Mouse (Mus musculus): ENCODE measurements around the gene Map2k5. TPM values are rescaled to one million over a fixed set of nuclear protein-coding genes. Genes with fewer than 3 reads are reported as not detected.
A peak's percentile ranks its signal among the peaks of the same experiment; 100 is the strongest.

The Map2k5 gene
- polyA plus RNA-seq, 1 experiment from 2014 or later: 31.6 TPM

DNA sequence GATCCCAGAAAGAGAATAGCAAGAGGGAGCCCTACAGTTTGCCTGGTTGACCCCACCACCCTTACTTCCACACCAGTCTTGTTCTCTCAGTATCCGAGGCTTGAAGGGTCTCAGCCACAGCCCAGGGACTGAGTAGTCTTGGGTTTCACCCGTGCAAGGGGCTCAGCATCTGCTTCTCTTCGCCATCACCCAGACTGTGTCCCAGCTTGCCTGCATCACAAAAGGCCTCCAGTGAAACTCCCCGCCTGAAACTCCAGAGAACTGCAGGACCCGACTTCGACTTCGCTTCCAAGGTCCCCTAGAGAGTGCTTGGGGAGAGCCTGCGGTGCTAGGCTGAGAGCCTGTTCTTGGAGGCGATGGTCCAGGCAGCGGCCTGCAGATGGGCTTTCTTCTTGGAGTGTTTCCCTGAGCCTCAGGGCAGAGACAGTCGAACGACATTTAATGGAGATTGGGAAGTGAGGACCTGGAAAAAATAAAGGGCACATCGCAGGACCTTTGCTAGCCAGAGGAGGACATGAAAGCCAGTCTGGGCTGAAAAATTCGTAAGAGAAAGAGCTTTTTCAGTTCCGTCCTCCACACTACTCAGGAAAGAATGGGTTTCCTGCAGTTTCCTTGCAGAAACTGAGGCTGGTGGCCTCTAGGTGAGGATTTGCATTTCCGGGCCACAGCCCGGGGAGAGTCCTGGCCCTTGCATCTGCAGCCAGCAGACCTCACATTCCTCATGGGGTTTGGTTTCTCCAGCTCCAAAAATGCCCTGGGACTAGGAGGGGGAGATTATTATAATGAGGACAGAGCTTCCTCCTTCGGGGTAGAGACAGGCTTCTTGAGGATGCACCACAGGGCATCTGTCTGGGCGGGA, 240.7 kb downstream of the Map2k5 start:
- Histone ChIP-seq H3K9me3 (ENCODE audit: control insufficient read depth, low read depth, low read length) (no peaks in the 10 kb centered on the region), H3K4me3 (ENCODE audit: low read depth, low read length) (no peak overlapping the region), H3K4me1 (ENCODE audit: control insufficient read depth, insufficient read depth, low read length) (0 out of 2 replicates have a peak, but pooled peaks cover 5% of the 10 kb centered on the region), H3K36me3 (ENCODE audit: control insufficient read depth, insufficient read depth, low read length) (no peaks in the 10 kb centered on the region), H3K9ac (replicated peaks; ENCODE audit: low read depth, low read length) (no peak overlapping the region), H3K27me3 (ENCODE audit: control insufficient read depth, insufficient read depth, low read length) (peaks cover 65% of the 10 kb centered on the region), H3K4me2 (replicated peaks; ENCODE audit: low read depth, low read length) (no peak overlapping the region), H3K27ac (ENCODE audit: low read length) (no peak overlapping the region)
- no peak for ATAC-seq (ENCODE audit: insufficient number of reproducible peaks, insufficient read depth, low FRiP score, low read depth)
- 4% methylated on average over 19 of the region's 19 CpGs for WGBS

DNA sequence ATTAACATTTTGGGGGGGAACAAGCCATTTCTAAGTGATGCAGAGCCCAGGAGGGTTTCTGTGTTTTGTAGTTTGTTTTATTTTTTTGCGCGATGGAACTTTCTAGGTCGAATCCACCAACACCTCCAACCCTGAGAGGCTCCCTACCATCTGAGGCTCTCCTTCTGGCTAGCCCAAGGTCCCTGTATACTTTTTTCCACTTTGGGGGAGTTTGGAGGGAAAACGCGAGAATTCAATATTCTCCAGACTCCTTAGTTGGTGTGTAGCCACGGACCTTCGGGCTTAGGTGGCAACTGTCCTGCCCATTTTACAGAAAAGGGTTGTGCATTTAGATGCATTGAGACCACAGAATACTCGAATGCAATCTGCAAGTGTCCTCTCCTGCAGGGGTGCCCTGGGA, 241.5 kb downstream of the Map2k5 start:
- H3K27ac ChIP-seq (ENCODE audit: low read length): no peak overlapping the region
- peaks cover 57% of the 10 kb centered on the region for H3K27me3 ChIP-seq (ENCODE audit: control insufficient read depth, insufficient read depth, low read length)
- no peaks in the 10 kb centered on the region for H3K36me3 ChIP-seq (ENCODE audit: control insufficient read depth, insufficient read depth, low read length)
- H3K9me3 ChIP-seq (ENCODE audit: control insufficient read depth, low read depth, low read length): no peaks in the 10 kb centered on the region
- H3K4me1 ChIP-seq (ENCODE audit: control insufficient read depth, insufficient read depth, low read length): 0 out of 2 replicates have a peak, but pooled peaks cover 5% of the 10 kb centered on the region
- no peak overlapping the region for H3K4me3 ChIP-seq (ENCODE audit: low read depth, low read length)
- ATAC-seq (ENCODE audit: insufficient number of reproducible peaks, insufficient read depth, low FRiP score, low read depth): no peak
- WGBS: 4% methylated on average over 8 of the region's 8 CpGs
- no peak overlapping the region for H3K4me2 ChIP-seq (replicated peaks; ENCODE audit: low read depth, low read length)
- H3K9ac ChIP-seq (replicated peaks; ENCODE audit: low read depth, low read length): no peak overlapping the region

GRCm38 (mm10) chr9:63135801-63136200, 241.9 kb downstream of the Map2k5 start:
- Histone ChIP-seq H3K36me3 (ENCODE audit: control insufficient read depth, insufficient read depth, low read length) (no peaks in the 10 kb centered on the region), H3K27me3 (ENCODE audit: control insufficient read depth, insufficient read depth, low read length) (peaks cover 53% of the 10 kb centered on the region), H3K4me2 (replicated peaks; ENCODE audit: low read depth, low read length) (peak overlapping the region; percentile 30), H3K4me1 (ENCODE audit: control insufficient read depth, insufficient read depth, low read length) (0 out of 2 replicates have a peak, but pooled peaks cover 5% of the 10 kb centered on the region), H3K27ac (ENCODE audit: low read length) (no peak overlapping the region), H3K9ac (replicated peaks; ENCODE audit: low read depth, low read length) (no peak overlapping the region), H3K4me3 (ENCODE audit: low read depth, low read length) (0 out of 2 replicates have a peak overlapping the region, but pooled peaks have one; percentile 15), H3K9me3 (ENCODE audit: control insufficient read depth, low read depth, low read length) (no peaks in the 10 kb centered on the region)
- under 1% methylated on average over 16 of the region's 16 CpGs for WGBS
- ATAC-seq (ENCODE audit: insufficient number of reproducible peaks, insufficient read depth, low FRiP score, low read depth): no peak

GRCm38 (mm10) chr9:63135356-63135755, 242.3 kb downstream of the Map2k5 start:
- no peak for ATAC-seq (ENCODE audit: insufficient number of reproducible peaks, insufficient read depth, low FRiP score, low read depth)
- H3K9ac ChIP-seq (replicated peaks; ENCODE audit: low read depth, low read length): no peak overlapping the region
- WGBS: 4% methylated on average over 11 of the region's 11 CpGs
- no peak overlapping the region for H3K27ac ChIP-seq (ENCODE audit: low read length)
- peaks cover 51% of the 10 kb centered on the region for H3K27me3 ChIP-seq (ENCODE audit: control insufficient read depth, insufficient read depth, low read length)
- 0 out of 2 replicates have a peak, but pooled peaks cover 5% of the 10 kb centered on the region for H3K4me1 ChIP-seq (ENCODE audit: control insufficient read depth, insufficient read depth, low read length)
- no peaks in the 10 kb centered on the region for H3K9me3 ChIP-seq (ENCODE audit: control insufficient read depth, low read depth, low read length)
- H3K4me3 ChIP-seq (ENCODE audit: low read depth, low read length): 0 out of 2 replicates have a peak overlapping the region, but pooled peaks have one; percentile 15
- no peaks in the 10 kb centered on the region for H3K36me3 ChIP-seq (ENCODE audit: control insufficient read depth, insufficient read depth, low read length)
- peak overlapping the region; percentile 30 for H3K4me2 ChIP-seq (replicated peaks; ENCODE audit: low read depth, low read length)

DNA sequence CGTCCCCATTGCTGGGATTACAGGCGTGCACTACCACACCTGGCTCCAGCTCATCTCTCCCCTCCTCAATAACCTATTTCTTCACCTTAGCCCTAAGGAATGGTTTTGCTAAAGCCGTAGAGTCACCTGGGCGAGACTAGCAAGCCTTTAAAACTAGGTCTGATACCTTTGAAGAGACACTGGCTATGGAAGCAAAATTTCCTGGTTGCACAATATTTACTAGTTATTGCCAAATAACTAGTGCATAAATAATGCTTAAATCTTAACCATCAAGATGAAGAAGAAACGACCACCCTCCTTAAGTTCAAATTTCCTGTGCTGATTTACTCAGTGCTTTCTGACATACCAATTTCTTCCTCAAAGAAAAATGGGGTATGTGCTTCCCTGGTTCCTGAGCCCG, 244.0 kb downstream of the Map2k5 start:
- H3K4me1 ChIP-seq (ENCODE audit: control insufficient read depth, insufficient read depth, low read length): 0 out of 2 replicates have a peak, but pooled peaks cover 2% of the 10 kb centered on the region
- no peak overlapping the region for H3K27ac ChIP-seq (ENCODE audit: low read length)
- peaks cover 35% of the 10 kb centered on the region for H3K27me3 ChIP-seq (ENCODE audit: control insufficient read depth, insufficient read depth, low read length)
- 15% methylated on average over 6 of the region's 6 CpGs for WGBS
- no peaks in the 10 kb centered on the region for H3K9me3 ChIP-seq (ENCODE audit: control insufficient read depth, low read depth, low read length)
- ATAC-seq (ENCODE audit: insufficient number of reproducible peaks, insufficient read depth, low FRiP score, low read depth): no peak
- no peaks in the 10 kb centered on the region for H3K36me3 ChIP-seq (ENCODE audit: control insufficient read depth, insufficient read depth, low read length)
- peak overlapping the region; percentile 46 for H3K4me3 ChIP-seq (ENCODE audit: low read depth, low read length)
- H3K4me2 ChIP-seq (replicated peaks; ENCODE audit: low read depth, low read length): peak overlapping the region; percentile 61
- H3K9ac ChIP-seq (replicated peaks; ENCODE audit: low read depth, low read length): no peak overlapping the region

DNA sequence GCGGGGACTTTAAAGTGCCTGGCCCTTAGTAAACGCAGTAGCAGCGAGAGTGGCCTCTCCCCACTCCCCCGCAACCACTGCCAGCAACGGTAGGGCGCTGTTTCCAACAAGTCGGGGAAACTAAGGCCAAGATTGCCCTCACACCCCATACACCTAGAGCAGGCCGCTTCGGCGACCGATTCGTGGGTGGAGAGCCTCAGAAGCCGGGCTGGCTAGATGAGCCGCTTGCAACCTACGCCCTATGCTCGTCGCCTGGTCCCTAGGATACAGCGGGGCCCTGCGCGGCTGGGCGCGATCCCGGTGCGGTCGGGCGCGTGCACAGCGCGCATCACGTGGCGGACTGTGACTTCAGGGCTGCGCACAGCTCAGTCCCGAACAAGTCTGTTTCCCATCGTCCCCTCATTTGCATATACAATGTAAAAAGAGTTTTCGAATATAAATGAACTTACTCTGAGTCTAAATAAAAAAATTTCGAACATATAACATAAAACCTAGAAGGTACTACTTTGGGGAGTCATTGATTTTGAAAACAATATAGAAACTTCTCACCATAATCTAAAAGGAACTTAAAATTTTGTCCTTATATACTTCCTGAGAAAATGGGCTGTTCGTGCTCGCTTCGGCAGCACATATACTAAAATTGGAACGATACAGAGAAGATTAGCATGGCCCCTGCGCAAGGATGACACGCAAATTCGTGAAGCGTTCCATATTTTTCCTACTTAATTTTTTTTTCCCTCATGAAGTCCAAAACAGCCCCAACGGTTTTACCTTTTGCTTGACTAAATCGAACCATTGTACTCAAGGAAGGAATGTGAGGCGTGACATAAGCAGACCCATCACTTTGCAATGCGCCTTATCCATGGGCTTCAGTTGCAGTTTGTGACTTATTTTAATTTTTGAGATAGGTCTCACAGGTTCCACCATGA, 244.8 kb downstream of the Map2k5 start:
- H3K27ac ChIP-seq (ENCODE audit: low read length): no peak overlapping the region
- H3K36me3 ChIP-seq (ENCODE audit: control insufficient read depth, insufficient read depth, low read length): no peaks in the 10 kb centered on the region
- 1% methylated on average over 48 of the region's 48 CpGs for WGBS
- H3K4me3 ChIP-seq (ENCODE audit: low read depth, low read length): peak overlapping the region; percentile 46
- peak overlapping the region; percentile 49 for H3K9ac ChIP-seq (replicated peaks; ENCODE audit: low read depth, low read length)
- H3K4me2 ChIP-seq (replicated peaks; ENCODE audit: low read depth, low read length): peak overlapping the region; percentile 61
- H3K27me3 ChIP-seq (ENCODE audit: control insufficient read depth, insufficient read depth, low read length): peaks cover 28% of the 10 kb centered on the region
- peak; percentile 98 for ATAC-seq (ENCODE audit: insufficient number of reproducible peaks, insufficient read depth, low FRiP score, low read depth)
- H3K9me3 ChIP-seq (ENCODE audit: control insufficient read depth, low read depth, low read length): no peaks in the 10 kb centered on the region
- H3K4me1 ChIP-seq (ENCODE audit: control insufficient read depth, insufficient read depth, low read length): no peaks in the 10 kb centered on the region

GRCm38 (mm10) chr9:63131957-63132602, 245.6 kb downstream of the Map2k5 start:
- Histone ChIP-seq H3K27ac (ENCODE audit: low read length) (no peak overlapping the region), H3K27me3 (ENCODE audit: control insufficient read depth, insufficient read depth, low read length) (peaks cover 20% of the 10 kb centered on the region), H3K9me3 (ENCODE audit: control insufficient read depth, low read depth, low read length) (no peaks in the 10 kb centered on the region), H3K4me2 (replicated peaks; ENCODE audit: low read depth, low read length) (peak overlapping the region; percentile 60), H3K4me3 (ENCODE audit: low read depth, low read length) (peak overlapping the region; percentile 46), H3K9ac (replicated peaks; ENCODE audit: low read depth, low read length) (peak overlapping the region; percentile 49), H3K4me1 (ENCODE audit: control insufficient read depth, insufficient read depth, low read length) (no peaks in the 10 kb centered on the region), H3K36me3 (ENCODE audit: control insufficient read depth, insufficient read depth, low read length) (no peaks in the 10 kb centered on the region)
- 5% methylated on average over 28 of the region's 28 CpGs for WGBS
- ATAC-seq (ENCODE audit: insufficient number of reproducible peaks, insufficient read depth, low FRiP score, low read depth): no peak

DNA sequence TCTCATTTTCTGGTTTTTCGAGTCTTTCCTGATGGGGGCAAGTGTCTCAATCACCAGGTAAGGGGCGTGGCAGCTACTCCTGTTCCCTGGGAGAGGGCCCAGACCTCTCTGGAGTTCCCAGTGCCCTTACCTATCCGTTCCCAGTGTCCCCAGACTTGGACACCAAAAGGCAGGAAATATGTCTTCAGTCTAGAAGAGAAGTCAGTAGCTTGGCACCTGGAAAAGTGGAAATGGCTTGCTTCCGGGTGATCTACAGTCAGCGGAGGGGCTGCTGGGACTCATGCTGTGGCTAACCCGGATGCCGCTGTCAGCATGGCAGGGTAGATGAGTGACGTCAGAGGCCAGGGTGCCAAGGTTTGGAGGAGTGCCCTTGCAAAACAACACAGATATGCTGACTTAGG, 248.1 kb downstream of the Map2k5 start:
- Histone ChIP-seq H3K4me1 (ENCODE audit: control insufficient read depth, insufficient read depth, low read length) (no peaks in the 10 kb centered on the region), H3K4me2 (replicated peaks; ENCODE audit: low read depth, low read length) (no peak overlapping the region), H3K27me3 (ENCODE audit: control insufficient read depth, insufficient read depth, low read length) (peaks cover under 1% of the 10 kb centered on the region; the same call in 1 of the 2 replicates), H3K9me3 (ENCODE audit: control insufficient read depth, low read depth, low read length) (no peaks in the 10 kb centered on the region), H3K36me3 (ENCODE audit: control insufficient read depth, insufficient read depth, low read length) (no peaks in the 10 kb centered on the region), H3K27ac (ENCODE audit: low read length) (no peak overlapping the region), H3K4me3 (ENCODE audit: low read depth, low read length) (no peak overlapping the region), H3K9ac (replicated peaks; ENCODE audit: low read depth, low read length) (no peak overlapping the region)
- 80% methylated on average over 8 of the region's 8 CpGs for WGBS
- no peak for ATAC-seq (ENCODE audit: insufficient number of reproducible peaks, insufficient read depth, low FRiP score, low read depth)
